Mouse (Mus musculus): ENCODE data around the gene Inhbe.

Inhbe gene

GRCm38 (mm10) chr10:127353909-127354895 is at the start of gene Inhbe:
Gene Inhbe, minus strand, starts transcription at chr10:127354411.
- no peak for DNase-seq (ENCODE audit: low spot score in 2 of 2)

DNA sequence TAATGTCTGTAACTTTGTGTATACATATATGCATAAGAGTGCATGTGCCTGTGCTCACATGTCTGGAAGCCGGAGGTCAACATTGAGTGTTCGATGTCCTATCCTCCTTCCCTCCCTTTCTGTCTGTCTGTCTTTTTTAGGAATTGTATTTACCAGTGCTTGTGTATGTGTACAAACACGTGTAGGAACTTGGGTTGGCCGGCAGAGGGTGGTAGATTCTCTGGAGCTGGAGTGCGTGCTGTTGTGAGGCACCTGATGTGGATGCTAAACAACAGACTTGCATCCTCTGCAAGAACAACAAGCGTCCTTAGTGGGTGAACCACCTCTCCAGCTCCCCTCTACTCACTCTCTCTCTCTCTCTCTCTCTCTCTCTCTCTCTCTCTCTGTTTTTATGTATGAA is 37.6 kb upstream of the Inhbe start:
- no peak for DNase-seq (ENCODE audit: low spot score in 2 of 2)

- no peak for DNase-seq (ENCODE audit: low spot score in 2 of 2)
Measured at GRCm38 (mm10) chr10:127381743-127382134, 27.5 kb upstream of the Inhbe start.

DNA sequence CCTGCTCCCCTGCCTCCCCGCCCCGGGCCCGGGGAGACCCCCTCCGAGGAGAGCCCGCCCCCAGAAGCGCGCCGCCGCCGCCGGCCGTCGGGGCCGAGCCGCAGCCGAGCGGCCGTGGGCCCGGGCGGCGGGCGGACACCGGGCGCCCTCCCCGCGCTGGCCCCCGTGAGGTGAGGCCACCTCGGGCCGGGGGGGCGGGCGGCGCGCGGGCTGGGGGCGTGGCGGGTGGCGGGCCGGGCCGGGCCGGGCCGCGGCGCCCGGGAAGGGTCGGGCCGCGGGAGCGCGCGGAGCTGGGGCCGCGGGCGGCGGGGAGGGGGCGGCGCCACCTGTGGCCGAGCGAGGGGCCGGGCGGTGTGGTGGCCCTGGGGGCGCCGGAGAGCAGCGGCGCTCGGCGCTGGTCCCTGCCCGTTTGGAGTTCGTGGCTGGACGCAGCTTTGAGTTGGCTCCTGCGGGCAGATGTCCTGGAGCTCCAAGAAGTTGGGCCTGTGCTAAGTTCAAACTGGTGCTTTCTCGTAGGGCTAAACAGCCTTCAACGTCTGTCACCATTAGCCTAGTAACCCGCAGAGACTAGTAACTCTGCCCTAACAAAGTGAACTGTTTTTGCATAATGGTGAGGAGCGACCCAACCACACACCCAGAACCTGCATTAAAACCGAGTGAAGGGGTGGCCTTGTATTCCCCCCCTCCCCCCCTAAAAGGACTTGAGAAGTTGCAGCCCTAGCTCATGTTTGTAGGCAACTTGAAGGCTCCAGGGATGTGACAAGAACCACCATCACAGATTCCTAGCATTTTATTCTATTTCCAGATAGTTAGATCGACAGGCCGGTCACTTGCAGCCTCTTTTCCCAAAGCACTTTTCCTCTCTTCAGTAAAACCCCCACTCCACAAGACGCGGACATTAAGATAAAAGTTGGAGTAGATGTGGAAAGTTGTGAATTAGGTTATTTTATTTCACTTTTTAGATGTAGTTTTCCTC is 26.8 kb upstream of the Inhbe start:
- peak; percentile 33 to 58 for DNase-seq (ENCODE audit: low spot score in 2 of 2)

- DNase-seq (ENCODE audit: low spot score in 2 of 2): peak; percentile 79 to 88
Measured at GRCm38 (mm10) chr10:127380251-127380691, 26.1 kb upstream of the Inhbe start, which contains the start of gene R3hdm2. Gene R3hdm2, plus strand, starts transcription at chr10:127380327.

- DNase-seq (ENCODE audit: low spot score in 2 of 2): no peak
Measured at GRCm38 (mm10) chr10:127379654-127380053, 25.4 kb upstream of the Inhbe start.

- no peak for DNase-seq (ENCODE audit: low spot score in 2 of 2)
Measured at GRCm38 (mm10) chr10:127377700-127378099, 23.5 kb upstream of the Inhbe start.

GRCm38 (mm10) chr10:127371023-127371422 is 16.8 kb upstream of the Inhbe start:
- no peak for DNase-seq (ENCODE audit: low spot score in 2 of 2)

GRCm38 (mm10) chr10:127369834-127370820 is 15.9 kb upstream of the Inhbe start, which contains the start of gene Inhbc:
Gene Inhbc, minus strand, starts transcription at chr10:127370431.
- no peak for DNase-seq (ENCODE audit: low spot score in 2 of 2)

DNA sequence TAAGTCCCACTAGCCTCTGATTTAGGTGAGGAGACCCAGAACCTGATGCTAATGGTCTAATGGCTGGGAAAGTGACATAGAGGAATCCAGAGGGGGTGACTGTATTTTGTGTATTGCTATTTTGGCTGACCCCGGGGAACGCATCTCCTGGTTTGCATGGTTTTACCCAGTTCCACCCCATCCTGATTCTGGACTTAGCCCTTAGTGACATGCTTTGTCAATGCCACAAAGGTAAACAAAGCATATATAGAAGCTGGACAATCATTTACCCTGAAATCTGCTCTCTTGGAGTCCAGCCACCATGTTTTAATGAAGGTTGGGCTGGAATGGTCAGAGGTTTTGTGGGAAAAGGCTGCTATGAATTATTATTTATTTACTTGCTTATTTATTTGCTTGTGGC is 14.1 kb upstream of the Inhbe start:
- DNase-seq (ENCODE audit: low spot score in 2 of 2): no peak

DNA sequence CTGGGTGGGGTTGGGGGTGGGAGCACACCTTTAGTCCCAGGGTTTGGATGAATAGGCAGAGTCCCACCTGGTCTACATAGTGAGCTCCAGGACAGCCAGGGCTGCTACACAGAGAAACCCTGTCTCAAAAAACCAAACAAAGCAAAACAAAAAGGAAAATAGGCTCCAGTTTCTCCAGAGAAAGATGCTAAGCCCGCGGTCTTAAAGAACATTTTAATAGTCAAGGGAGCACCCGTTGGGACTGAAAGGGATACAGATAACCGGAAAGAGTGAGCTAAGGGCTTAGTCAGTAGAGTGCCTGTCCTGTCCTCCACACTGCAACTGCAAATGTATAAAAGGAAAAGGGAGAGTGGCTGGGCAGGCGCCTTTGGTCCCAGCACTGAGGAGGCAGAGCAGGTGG is 12.9 kb upstream of the Inhbe start:
- DNase-seq (ENCODE audit: low spot score in 2 of 2): no peak

- DNase-seq (ENCODE audit: low spot score in 2 of 2): no peak
Measured at GRCm38 (mm10) chr10:127360714-127361113, 6.5 kb upstream of the Inhbe start.

- no peak for DNase-seq (ENCODE audit: low spot score in 2 of 2)
Measured at GRCm38 (mm10) chr10:127355336-127355735, 1.1 kb upstream of the Inhbe start.

DNA sequence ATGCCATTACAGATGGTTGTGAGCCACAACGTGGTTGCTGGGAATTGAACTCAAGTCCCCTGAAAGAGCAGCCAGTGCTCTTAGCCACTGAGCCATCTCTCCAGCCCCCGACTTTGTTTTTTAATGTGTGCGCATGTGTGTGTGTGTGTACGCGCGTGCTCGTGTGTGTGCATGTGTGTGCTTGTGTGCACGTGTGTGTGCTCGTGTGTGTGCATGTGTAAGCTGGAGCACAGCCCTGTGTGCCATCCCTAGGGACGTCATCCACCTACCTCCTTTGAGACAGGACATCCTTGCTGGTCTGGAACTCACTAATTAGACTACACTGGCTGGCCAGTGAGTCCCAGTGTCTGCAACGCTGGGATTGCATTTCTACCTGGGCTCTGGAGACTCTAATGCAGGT is 1.4 kb downstream of the Inhbe start:
- DNase-seq (ENCODE audit: low spot score in 2 of 2): no peak

DNA sequence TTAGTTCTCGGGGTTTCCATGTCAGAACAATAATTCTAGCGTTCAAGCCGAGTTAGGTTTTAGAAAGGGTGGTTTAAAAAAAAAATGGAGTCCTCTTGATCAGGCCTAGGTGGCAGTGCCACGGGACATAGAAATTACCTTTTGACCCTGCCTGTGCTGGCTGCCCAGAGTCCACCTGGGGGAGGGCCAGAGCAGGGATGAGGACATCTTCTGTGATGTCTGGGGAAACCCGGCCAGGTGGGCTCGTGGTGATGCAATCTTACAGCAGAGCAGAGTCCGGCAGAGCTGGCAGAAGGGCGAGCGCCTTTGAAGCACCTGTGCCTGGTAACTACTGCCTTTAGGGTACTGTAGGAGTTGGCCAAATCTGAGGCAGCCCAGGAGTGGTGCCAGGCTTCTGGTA is 2.0 kb downstream of the Inhbe start:
- DNase-seq (ENCODE audit: low spot score in 2 of 2): no peak

- DNase-seq (ENCODE audit: low spot score in 2 of 2): no peak
Measured at GRCm38 (mm10) chr10:127351719-127352118, 2.5 kb downstream of the Inhbe start.

DNA sequence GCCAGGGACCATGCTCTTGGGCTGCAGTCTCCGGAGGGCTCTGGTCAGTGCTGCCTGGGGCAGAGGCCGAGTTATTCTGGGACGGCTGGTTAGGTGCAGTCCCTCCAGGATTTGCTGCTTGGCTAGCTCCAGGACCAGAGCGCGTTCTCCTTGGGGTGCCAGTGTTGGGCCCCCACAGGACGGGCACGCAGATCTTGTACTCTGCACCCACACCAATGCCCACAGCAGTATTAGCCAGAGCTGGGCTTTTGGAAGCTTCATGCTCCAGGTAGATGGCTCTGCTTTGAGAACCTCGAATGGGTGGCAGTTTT is 3.0 kb downstream of the Inhbe start:
- no peak for DNase-seq (ENCODE audit: low spot score in 2 of 2)

DNA sequence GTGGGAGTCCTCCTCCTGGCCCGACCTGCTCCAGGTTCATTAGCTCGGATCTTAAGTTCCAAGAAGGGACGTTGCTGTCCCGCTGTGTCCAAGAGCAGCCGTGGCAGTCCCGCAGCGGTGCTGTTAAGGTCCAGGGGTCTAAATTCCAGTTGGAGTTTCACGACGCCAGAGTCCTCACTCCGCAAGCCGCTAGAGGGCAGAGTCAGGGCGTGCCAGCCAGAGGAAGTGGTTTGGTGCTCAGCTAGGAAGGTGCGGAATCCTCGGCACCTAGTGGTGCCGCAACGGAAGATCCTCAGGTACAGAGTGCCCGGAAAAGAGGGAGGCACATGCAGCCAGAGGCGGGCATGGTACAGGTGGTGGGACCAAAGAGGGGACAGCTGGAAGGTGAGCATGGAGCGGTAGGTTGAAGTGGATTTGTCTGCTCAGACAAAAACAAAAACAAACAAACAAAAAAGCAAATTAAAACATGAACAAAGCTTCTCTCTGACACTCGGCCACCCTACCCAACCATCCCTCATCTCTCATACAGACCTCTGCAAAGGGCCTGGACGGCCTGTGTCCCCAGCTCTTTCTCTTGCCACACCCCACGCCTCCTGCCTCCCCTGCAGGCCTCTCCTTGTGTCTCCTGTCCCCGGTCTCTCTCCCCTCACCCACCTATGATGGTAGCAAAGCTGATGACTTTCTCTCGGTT is 3.5 kb downstream of the Inhbe start:
- DNase-seq (ENCODE audit: low spot score in 2 of 2): peak; percentile 32 to 57

DNA sequence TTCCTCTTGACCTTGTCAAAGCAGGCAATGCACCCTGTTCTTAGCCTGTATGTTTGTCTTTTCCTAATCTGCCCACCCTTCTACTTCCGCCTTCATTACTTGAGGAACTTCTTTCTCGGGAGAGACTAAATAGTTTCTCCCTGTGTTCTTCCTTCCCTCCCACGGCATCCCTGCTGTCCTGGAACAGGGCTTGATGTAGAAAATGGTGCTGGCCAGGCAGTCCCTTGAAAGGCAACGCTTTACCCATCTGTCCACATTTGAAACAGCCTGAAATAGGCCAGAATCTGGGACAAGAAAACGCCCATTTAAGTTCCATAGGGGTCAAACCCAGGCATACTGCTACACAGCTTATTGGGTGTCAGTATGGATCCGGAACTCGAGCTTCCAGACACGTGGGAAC is 4.4 kb downstream of the Inhbe start:
- DNase-seq (ENCODE audit: low spot score in 2 of 2): no peak

DNA sequence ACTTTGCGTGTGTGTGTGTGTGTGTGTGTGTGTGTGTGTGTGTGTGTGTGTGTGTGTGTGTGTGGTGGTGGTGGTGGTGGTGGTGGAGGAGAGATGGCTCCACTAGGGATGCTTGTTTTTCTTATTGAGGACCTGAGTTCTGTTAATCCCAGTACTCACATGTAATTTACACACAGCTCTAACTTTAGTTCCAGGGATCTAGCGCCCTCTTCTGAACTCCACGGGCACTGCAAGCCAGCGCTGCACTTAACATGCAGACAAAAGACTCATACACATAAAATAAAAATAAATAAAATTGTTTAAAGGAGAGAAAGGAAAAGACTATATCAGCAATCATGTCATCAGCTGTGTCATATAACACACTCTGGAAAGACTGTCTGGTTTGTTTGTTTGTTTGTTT is 5.3 kb downstream of the Inhbe start:
- no peak for DNase-seq (ENCODE audit: low spot score in 2 of 2)
